In genomic region chr9:59678313-59678712, GRCm38 (mm10) we compare ENCODE assay signal across 8 mouse cellular contexts. TPM values are rescaled to one million over a fixed set of nuclear protein-coding genes. Genes with fewer than 3 reads are reported as not detected.
DNase-seq lines count a peak whose midpoint lies in the region; ATAC-seq and TF ChIP-seq lines count a peak whose summit lies in the region.
"Had no signal": no experiment of that assay in that cellular context is flagged by ENCODE, and none has a peak within 500 bp of the region (broad histone marks: within the 10 kb centered on the region; RNA-seq: fewer than 3 reads in every experiment).

No protein-coding gene starts in this region.

- intact Hi-C loops in left cerebral cortex, adult 2 months (cut with DNase I) = no loop called here
- intact Hi-C loops in left cerebral cortex, postnatal 36 days (cut with DNase I) = no loop called here

- DNase-seq in left cerebral cortex, adult 2 months (ENCODE audit: extremely low spot score in 1 of 2, low spot score in 2 of 2) = no peak
- no peak for DNase-seq in left cerebral cortex, postnatal 36 days (ENCODE audit: low spot score in 2 of 2)
- DNase-seq in R1 (ENCODE audit: low read depth, low spot score) = peak; percentile 78
- no peak for DNase-seq in layer of hippocampus, postnatal 14 days (ENCODE audit: low spot score in 2 of 2)
- DNase-seq in frontal cortex, postnatal 14 days (ENCODE audit: low spot score in 2 of 2) = no peak

- peak; percentile 71 for TF ChIP-seq CTCF in left cerebral cortex, adult 2 months (IDR thresholded peaks at IDR 0.05)

- H3K27ac ChIP-seq in left cerebral cortex, adult 2 months = no peak overlapping the region
- H3K27ac ChIP-seq: embryonic facial prominence, embryonic 12.5 days had no signal

- peak; percentile 46 for ATAC-seq in granulocyte monocyte progenitor cell, adult 5-6 weeks (replicated peaks; ENCODE audit: poor library complexity, severe bottlenecking)
- ATAC-seq in megakaryocyte-erythroid progenitor cell, adult 5-6 weeks (replicated peaks; ENCODE audit: low FRiP score, low TSS enrichment, poor library complexity, severe bottlenecking) = peak; percentile 69

- H3K4me3 ChIP-seq in left cerebral cortex, adult 2 months = no peak overlapping the region
- H3K4me3 ChIP-seq: embryonic facial prominence, embryonic 12.5 days had no signal

RNA-seq across cellular contexts. Expression of gene Gramd2, which starts 1.6 kb away (rescaled TPM):
- total RNA-seq in left cerebral cortex, adult 2 months (2021) = 10 to 100 TPM in 1 of 2 experiments, 1 to 10 TPM in 1; 8.6 to 10.7 TPM
- total RNA-seq in left cerebral cortex, postnatal 36 days (2021) = 10 to 100 TPM; 10.4 to 10.8 TPM
- not detected in 2 replicates for total RNA-seq in granulocyte monocyte progenitor cell, adult 5-6 weeks (2014; fragmentation: Nextera tagmentation)
- not detected in 2 replicates for total RNA-seq in granulocyte monocyte progenitor cell, adult 5-6 weeks (2017)
- not detected in 2 replicates for total RNA-seq in megakaryocyte-erythroid progenitor cell, adult 5-6 weeks (2014; fragmentation: Nextera tagmentation)
- not detected in 2 replicates for total RNA-seq in megakaryocyte-erythroid progenitor cell, adult 5-6 weeks (2017)
- total RNA-seq in layer of hippocampus, postnatal 14 days (2021) = 1 to 10 TPM; 6.9 to 7.4 TPM

RNA-seq across cellular contexts. Expression of gene Pkm, which starts 22.1 kb away (rescaled TPM):
- total RNA-seq in left cerebral cortex, adult 2 months (2021) = 1,000 to 10,000 TPM; 1,277 to 1,324 TPM
- total RNA-seq in left cerebral cortex, postnatal 36 days (2021) = 1,000 to 10,000 TPM; 1,213 to 1,355 TPM
- 513 and 525 TPM in 2 replicates for total RNA-seq in granulocyte monocyte progenitor cell, adult 5-6 weeks (2014; fragmentation: Nextera tagmentation)
- total RNA-seq in granulocyte monocyte progenitor cell, adult 5-6 weeks (2017) = 1,005 and 1,006 TPM in 2 replicates
- 7.4 and 27.8 TPM in 2 replicates for total RNA-seq in megakaryocyte-erythroid progenitor cell, adult 5-6 weeks (2014; fragmentation: Nextera tagmentation)
- 29.6 and 62.7 TPM in 2 replicates for total RNA-seq in megakaryocyte-erythroid progenitor cell, adult 5-6 weeks (2017)
- 100 to 1,000 TPM; 944 to 962 TPM for total RNA-seq in layer of hippocampus, postnatal 14 days (2021)

Comparison
In these comparisons a context has a peak if more than half of its experiments do, and no peak if none do; other contexts are left out.
1. RNA of gene Gramd2, which starts 1.6 kb away (total RNA-seq): 10.4 to 10.8 TPM in left cerebral cortex, postnatal 36 days, 8.6 to 10.7 TPM in left cerebral cortex, adult 2 months and 6.9 to 7.4 TPM in layer of hippocampus, postnatal 14 days; not detected in granulocyte monocyte progenitor cell, adult 5-6 weeks and not detected in megakaryocyte-erythroid progenitor cell, adult 5-6 weeks; every median in the first group is over 4 times any median in the second.
2. RNA of gene Pkm, which starts 22.1 kb away (total RNA-seq): 1,213 to 1,355 TPM in left cerebral cortex, postnatal 36 days, 1,277 to 1,324 TPM in left cerebral cortex, adult 2 months, 513 to 1,006 TPM in granulocyte monocyte progenitor cell, adult 5-6 weeks and 944 to 962 TPM in layer of hippocampus, postnatal 14 days; 7.4 to 62.7 TPM in megakaryocyte-erythroid progenitor cell, adult 5-6 weeks; every median in the first group is over 4 times any median in the second.